ENCODE assay signal across 10 mouse cellular contexts in genomic region chr12:52381968-52382325, GRCm38 (mm10).
DNase-seq lines count a peak whose midpoint lies in the region; ATAC-seq lines count a peak whose summit lies in the region.
"Had no signal": no experiment of that assay in that cellular context is flagged by ENCODE, and none has a peak within 500 bp of the region (broad histone marks: within the 10 kb centered on the region; RNA-seq: fewer than 3 reads in every experiment).

No protein-coding gene starts in this region.

- no peak overlapping the region for H3K9ac ChIP-seq in neural tube, embryonic 12.5 days
- no peak overlapping the region for H3K9ac ChIP-seq in limb, embryonic 12.5 days (replicated peaks)

- intact Hi-C loops in gastrocnemius, postnatal 36 days (cut with DNase I): no loop called here

- H3K36me3 ChIP-seq in neural tube, embryonic 12.5 days: no peaks in the 10 kb centered on the region
- H3K36me3 ChIP-seq in limb, embryonic 12.5 days: no peaks in the 10 kb centered on the region

- H3K27me3 ChIP-seq in neural tube, embryonic 12.5 days (replicated peaks): no peaks in the 10 kb centered on the region
- no peaks in the 10 kb centered on the region for H3K27me3 ChIP-seq in limb, embryonic 12.5 days
- H3K27me3 ChIP-seq: Patski had no signal

- H3K4me1 ChIP-seq in neural tube, embryonic 12.5 days: peaks cover 31% of the 10 kb centered on the region
- H3K4me1 ChIP-seq in limb, embryonic 12.5 days (replicated peaks): peaks cover 35% of the 10 kb centered on the region

- DNase-seq in embryo, embryonic 9.5 days (ENCODE audit: extremely low spot score): peak; percentile 27
- no peak for DNase-seq in embryo, embryonic 11 days
- DNase-seq in neural tube, embryonic 10.5 days (ENCODE audit: extremely low spot score, low spot score): no peak
- no peak for DNase-seq in gastrocnemius, postnatal 10 days
- DNase-seq in gastrocnemius, postnatal 36 days: no peak
- no peak for DNase-seq in T-cell, adult 2 months (ENCODE audit: low spot score)
- DNase-seq: lung, adult 18-20 months had no signal

- ATAC-seq in neural tube, embryonic 12.5 days (ENCODE audit: low FRiP score, low read depth): no peak
- ATAC-seq in limb, embryonic 12.5 days (ENCODE audit: insufficient number of reproducible peaks, insufficient read depth, low FRiP score, low TSS enrichment, low read depth): no peak
- ATAC-seq: Patski had no signal

- WGBS in neural tube, embryonic 12.5 days: 80% methylated on average over 1 of the region's 1 CpGs
- 88% methylated on average over 1 of the region's 1 CpGs for WGBS in limb, embryonic 12.5 days

- H3K4me3 ChIP-seq in neural tube, embryonic 12.5 days: no peak overlapping the region
- no peak overlapping the region for H3K4me3 ChIP-seq in limb, embryonic 12.5 days (replicated peaks)

- H3K4me2 ChIP-seq in neural tube, embryonic 12.5 days (replicated peaks): no peak overlapping the region
- H3K4me2 ChIP-seq in limb, embryonic 12.5 days: no peak overlapping the region

- H3K9me3 ChIP-seq in neural tube, embryonic 12.5 days: no peaks in the 10 kb centered on the region
- no peaks in the 10 kb centered on the region for H3K9me3 ChIP-seq in limb, embryonic 12.5 days

- 0 out of 2 replicates have a peak overlapping the region, but pooled peaks have one; percentile 15 for H3K27ac ChIP-seq in neural tube, embryonic 12.5 days
- H3K27ac ChIP-seq in limb, embryonic 12.5 days: peak overlapping the region; percentile 79
